Mouse (Mus musculus): ENCODE data around the gene Gm47959. TPM values are rescaled to one million over a fixed set of nuclear protein-coding genes. Genes with fewer than 3 reads are reported as not detected.
"Not testable (repeated sequence)": the region's sequence is repeated elsewhere in the genome, so short reads cannot be mapped to it uniquely, and the experiment has no call there.

Gm47959 gene
- not detected in 2 replicates for polyA plus RNA-seq (2016; fragmentation: Nextera tagmentation; extraction: Ambion mirVana)

GRCm38 (mm10) chr1:83000306-83000705 lies at the start of gene Gm47959:
Gm47959 (plus strand) TSS chr1:83000548.
- not testable (repeated sequence) for H3K27me3 ChIP-seq (ENCODE audit: insufficient read depth, poor library complexity, severe bottlenecking); H3K4me3 ChIP-seq; DNase-seq (ENCODE audit: low spot score); H3K27ac ChIP-seq; H3K4me1 ChIP-seq (replicated peaks); H3K9me3 ChIP-seq; H3K36me3 ChIP-seq
- WGBS = 98% methylated on average over 9 of the region's 9 CpGs

GRCm38 (mm10) chr1:82955913-82956312 lies 44.4 kb upstream of the Gm47959 start, which contains the start of gene Gm7544:
Gm7544 (minus strand) TSS chr1:82956013.
- not testable (repeated sequence) for H3K36me3 ChIP-seq; DNase-seq (ENCODE audit: low spot score); H3K9me3 ChIP-seq; H3K4me1 ChIP-seq (replicated peaks); H3K27ac ChIP-seq; H3K4me3 ChIP-seq; H3K27me3 ChIP-seq (ENCODE audit: insufficient read depth, poor library complexity, severe bottlenecking)

GRCm38 (mm10) chr1:82959870-82960385 lies 40.4 kb upstream of the Gm47959 start, which contains the start of gene Gm47955:
Gm47955 (plus strand) TSS chr1:82960286.
- H3K27me3 ChIP-seq (ENCODE audit: insufficient read depth, poor library complexity, severe bottlenecking) = no peaks in the 10 kb centered on the region
- no peaks in the 10 kb centered on the region for H3K4me1 ChIP-seq (replicated peaks)
- no peak within 1 kb of the TSS for H3K27ac ChIP-seq
- no peak for DNase-seq (ENCODE audit: low spot score)
- H3K4me3 ChIP-seq = no peak within 1 kb of the TSS
- H3K36me3 ChIP-seq = no peaks in the 10 kb centered on the region
- 0 out of 2 replicates have a peak, but pooled peaks cover 4% of the 10 kb centered on the region for H3K9me3 ChIP-seq
- WGBS = 89% methylated on average over 11 of the region's 11 CpGs

- Histone ChIP-seq H3K36me3 (no peaks in the 10 kb centered on the region), H3K4me3 (no peak overlapping the region), H3K9me3 (no peaks in the 10 kb centered on the region), H3K27me3 (ENCODE audit: insufficient read depth, poor library complexity, severe bottlenecking) (no peaks in the 10 kb centered on the region), H3K27ac (no peak overlapping the region), H3K4me1 (replicated peaks) (no peaks in the 10 kb centered on the region)
- WGBS = 69% methylated on average over 3 of the region's 3 CpGs
- DNase-seq (ENCODE audit: low spot score) = peak; percentile 7
Observed at GRCm38 (mm10) chr1:82966413-82966812, 33.9 kb upstream of the Gm47959 start.

GRCm38 (mm10) chr1:82972046-82972445 lies 28.3 kb upstream of the Gm47959 start:
- Histone ChIP-seq H3K9me3 (no peaks in the 10 kb centered on the region), H3K27me3 (ENCODE audit: insufficient read depth, poor library complexity, severe bottlenecking) (no peaks in the 10 kb centered on the region), H3K27ac (no peak overlapping the region), H3K4me1 (replicated peaks) (no peaks in the 10 kb centered on the region; the same call in 1 of the 2 replicates), H3K4me3 (no peak overlapping the region), H3K36me3 (no peaks in the 10 kb centered on the region)
- DNase-seq (ENCODE audit: low spot score) = no peak
- 66% methylated on average over 4 of the region's 4 CpGs for WGBS

GRCm38 (mm10) chr1:82973244-82973643 lies 27.1 kb upstream of the Gm47959 start:
- no peaks in the 10 kb centered on the region for H3K36me3 ChIP-seq
- H3K27me3 ChIP-seq (ENCODE audit: insufficient read depth, poor library complexity, severe bottlenecking) = no peaks in the 10 kb centered on the region
- no peaks in the 10 kb centered on the region; the same call in 1 of the 2 replicates for H3K4me1 ChIP-seq (replicated peaks)
- no peak overlapping the region for H3K4me3 ChIP-seq
- 94% methylated on average over 1 of the region's 1 CpGs for WGBS
- H3K9me3 ChIP-seq = no peaks in the 10 kb centered on the region
- DNase-seq (ENCODE audit: low spot score) = no peak
- H3K27ac ChIP-seq = no peak overlapping the region

GRCm38 (mm10) chr1:82973901-82974300 lies 26.4 kb upstream of the Gm47959 start:
- Histone ChIP-seq H3K27me3 (ENCODE audit: insufficient read depth, poor library complexity, severe bottlenecking) (no peaks in the 10 kb centered on the region), H3K4me3 (no peak overlapping the region), H3K27ac (no peak overlapping the region), H3K4me1 (replicated peaks) (no peaks in the 10 kb centered on the region; the same call in 1 of the 2 replicates), H3K36me3 (no peaks in the 10 kb centered on the region), H3K9me3 (no peaks in the 10 kb centered on the region)
- WGBS = 81% methylated on average over 6 of the region's 6 CpGs
- no peak for DNase-seq (ENCODE audit: low spot score)

GRCm38 (mm10) chr1:82974342-82974741 lies 26.0 kb upstream of the Gm47959 start:
- Histone ChIP-seq H3K27ac (no peak overlapping the region), H3K4me3 (no peak overlapping the region), H3K36me3 (no peaks in the 10 kb centered on the region), H3K9me3 (no peaks in the 10 kb centered on the region), H3K27me3 (ENCODE audit: insufficient read depth, poor library complexity, severe bottlenecking) (no peaks in the 10 kb centered on the region), H3K4me1 (replicated peaks) (no peaks in the 10 kb centered on the region; the same call in 1 of the 2 replicates)
- DNase-seq (ENCODE audit: low spot score) = no peak
- 89% methylated on average over 9 of the region's 9 CpGs for WGBS

GRCm38 (mm10) chr1:82975750-82976149 lies 24.6 kb upstream of the Gm47959 start:
- Histone ChIP-seq H3K27me3 (ENCODE audit: insufficient read depth, poor library complexity, severe bottlenecking) (no peaks in the 10 kb centered on the region), H3K4me3 (no peak overlapping the region), H3K36me3 (no peaks in the 10 kb centered on the region), H3K4me1 (replicated peaks) (no peaks in the 10 kb centered on the region; the same call in 1 of the 2 replicates), H3K27ac (no peak overlapping the region), H3K9me3 (no peaks in the 10 kb centered on the region)
- DNase-seq (ENCODE audit: low spot score) = no peak
- 84% methylated on average over 5 of the region's 5 CpGs for WGBS

- Histone ChIP-seq H3K4me3 (no peak overlapping the region), H3K36me3 (no peaks in the 10 kb centered on the region), H3K27ac (no peak overlapping the region), H3K27me3 (ENCODE audit: insufficient read depth, poor library complexity, severe bottlenecking) (no peaks in the 10 kb centered on the region), H3K9me3 (no peaks in the 10 kb centered on the region), H3K4me1 (replicated peaks) (no peaks in the 10 kb centered on the region)
- no peak for DNase-seq (ENCODE audit: low spot score)
Observed at GRCm38 (mm10) chr1:82977840-82978239, 22.5 kb upstream of the Gm47959 start.

GRCm38 (mm10) chr1:82986738-82987137 lies 13.6 kb upstream of the Gm47959 start:
- no peaks in the 10 kb centered on the region for H3K4me1 ChIP-seq (replicated peaks)
- no peak overlapping the region for H3K4me3 ChIP-seq
- no peak for DNase-seq (ENCODE audit: low spot score)
- no peaks in the 10 kb centered on the region for H3K27me3 ChIP-seq (ENCODE audit: insufficient read depth, poor library complexity, severe bottlenecking)
- no peaks in the 10 kb centered on the region for H3K36me3 ChIP-seq
- WGBS = 92% methylated on average over 6 of the region's 6 CpGs
- peaks cover 7% of the 10 kb centered on the region; the same call in 1 of the 2 replicates for H3K9me3 ChIP-seq
- no peak overlapping the region for H3K27ac ChIP-seq

GRCm38 (mm10) chr1:82987530-82988198 lies 12.7 kb upstream of the Gm47959 start:
- WGBS = 42% methylated on average over 4 of the region's 4 CpGs
- no peak for DNase-seq (ENCODE audit: low spot score)
- Histone ChIP-seq H3K9me3 (peaks cover 7% of the 10 kb centered on the region; the same call in 1 of the 2 replicates), H3K4me3 (no peak overlapping the region), H3K36me3 (no peaks in the 10 kb centered on the region), H3K27ac (no peak overlapping the region), H3K4me1 (replicated peaks) (no peaks in the 10 kb centered on the region), H3K27me3 (ENCODE audit: insufficient read depth, poor library complexity, severe bottlenecking) (no peaks in the 10 kb centered on the region)

GRCm38 (mm10) chr1:82991062-82991461 lies 9.3 kb upstream of the Gm47959 start:
- Histone ChIP-seq H3K27me3 (ENCODE audit: insufficient read depth, poor library complexity, severe bottlenecking) (no peaks in the 10 kb centered on the region), H3K4me3 (no peak overlapping the region), H3K4me1 (replicated peaks) (no peaks in the 10 kb centered on the region), H3K27ac (no peak overlapping the region), H3K36me3 (no peaks in the 10 kb centered on the region), H3K9me3 (no peaks in the 10 kb centered on the region)
- no peak for DNase-seq (ENCODE audit: low spot score)
- 82% methylated on average over 4 of the region's 4 CpGs for WGBS
